Comparison of ENCODE assay signal across 8 mouse cellular contexts in genomic region chr15:100777020-100778016, GRCm38 (mm10). TPM values are rescaled to one million over a fixed set of nuclear protein-coding genes. Genes with fewer than 3 reads are reported as not detected.
A peak's percentile ranks its signal among the peaks of the same experiment; 100 is the strongest.
DNase-seq lines count a peak whose midpoint lies in the region; ATAC-seq lines count a peak whose summit lies in the region.

No protein-coding gene starts in this region.

- peak; percentile 31 for DNase-seq in heart, postnatal 4 days
- DNase-seq in 3T3-L1 (ENCODE audit: low read depth, low spot score), result peak; percentile 78
- peak; percentile 49 for DNase-seq in adrenal gland, postnatal 25 days
- DNase-seq in splenic B cell, adult 2 months (ENCODE audit: low read depth, low spot score), result peak; percentile 30
- no peak for DNase-seq in thymus, postnatal 14 days

- 0 out of 2 replicates have a peak, but pooled peaks cover 8% of the 10 kb centered on the region for H3K4me1 ChIP-seq in heart, embryonic 11.5 days (ENCODE audit: control insufficient read depth, insufficient read depth, low read length)
- H3K4me1 ChIP-seq in limb, embryonic 12.5 days (replicated peaks), result peaks cover 51% of the 10 kb centered on the region

- no peak for ATAC-seq in heart, embryonic 11.5 days (replicated peaks; ENCODE audit: insufficient number of reproducible peaks, low FRiP score, low TSS enrichment)
- no peak for ATAC-seq in limb, embryonic 12.5 days (ENCODE audit: insufficient number of reproducible peaks, insufficient read depth, low FRiP score, low TSS enrichment, low read depth)
- no peak for ATAC-seq in monocyte, adult 5-6 weeks (replicated peaks; ENCODE audit: insufficient number of reproducible peaks, low FRiP score, low TSS enrichment, poor library complexity, severe bottlenecking)

- H3K27ac ChIP-seq in heart, embryonic 11.5 days (ENCODE audit: low read depth, low read length), result no peak overlapping the region
- no peak overlapping the region for H3K27ac ChIP-seq in limb, embryonic 12.5 days

- WGBS in heart, embryonic 11.5 days (ENCODE audit: insufficient replicate concordance), result 60% methylated on average over 32 of the region's 32 CpGs
- WGBS in limb, embryonic 12.5 days, result 42% methylated on average over 32 of the region's 32 CpGs

- no peaks in the 10 kb centered on the region for H3K9me3 ChIP-seq in heart, embryonic 11.5 days (replicated peaks; ENCODE audit: control insufficient read depth, low read length)
- no peaks in the 10 kb centered on the region for H3K9me3 ChIP-seq in limb, embryonic 12.5 days

- no peak overlapping the region for H3K4me3 ChIP-seq in heart, embryonic 11.5 days (ENCODE audit: low read depth, low read length)
- no peak overlapping the region for H3K4me3 ChIP-seq in limb, embryonic 12.5 days (replicated peaks)

- no peak overlapping the region for H3K9ac ChIP-seq in heart, embryonic 11.5 days (ENCODE audit: low read depth, low read length)
- no peak overlapping the region for H3K9ac ChIP-seq in limb, embryonic 12.5 days (replicated peaks)

- no peaks in the 10 kb centered on the region for H3K36me3 ChIP-seq in heart, embryonic 11.5 days (ENCODE audit: control insufficient read depth, insufficient read depth, low read length)
- H3K36me3 ChIP-seq in limb, embryonic 12.5 days, result no peaks in the 10 kb centered on the region
- no peaks in the 10 kb centered on the region for H3K36me3 ChIP-seq in splenic B cell, adult 2 months (ENCODE audit: control insufficient read depth, insufficient read depth, low read length, poor library complexity, severe bottlenecking)

- H3K27me3 ChIP-seq in heart, embryonic 11.5 days (ENCODE audit: control insufficient read depth, insufficient read depth, low read length), result peaks cover 44% of the 10 kb centered on the region
- no peaks in the 10 kb centered on the region; the same call in 1 of the 2 replicates for H3K27me3 ChIP-seq in limb, embryonic 12.5 days
- no peaks in the 10 kb centered on the region for H3K27me3 ChIP-seq in splenic B cell, adult 2 months (ENCODE audit: control insufficient read depth, insufficient read depth, low read length, poor library complexity, severe bottlenecking)

- H3K4me2 ChIP-seq in heart, embryonic 11.5 days, result no peak overlapping the region
- peak overlapping the region; percentile 15; the same call in 1 of the 2 replicates for H3K4me2 ChIP-seq in limb, embryonic 12.5 days

RNA-seq across cellular contexts. Expression of gene Slc4a8, which starts 15.8 kb away (rescaled TPM):
- total RNA-seq in heart, postnatal 4 days (2021), result 1 to 10 TPM; 2.4 to 2.5 TPM
- polyA plus RNA-seq in heart, embryonic 11.5 days (2014; fragmentation: Nextera tagmentation; extraction: Ambion mirVana), result 1.9 and 2.0 TPM in 2 replicates
- 4.9 and 6.3 TPM in 2 replicates for total RNA-seq in adrenal gland, postnatal 25 days (2021)
- 7.5 and 8.6 TPM in 2 replicates for polyA plus RNA-seq in limb, embryonic 12.5 days (2016; fragmentation: Nextera tagmentation; extraction: Ambion mirVana)
- 0.11 to 3.9 TPM (median 2.0 TPM) in 3 replicates for total RNA-seq in monocyte, adult 5-6 weeks (2017)

RNA-seq across cellular contexts. Expression of gene Galnt6, which starts 48.1 kb away (rescaled TPM):
- 1 to 10 TPM; 1.3 to 1.6 TPM for total RNA-seq in heart, postnatal 4 days (2021)
- polyA plus RNA-seq in heart, embryonic 11.5 days (2014; fragmentation: Nextera tagmentation; extraction: Ambion mirVana), result 0.11 and 0.17 TPM in 2 replicates
- 3.8 and 6.3 TPM in 2 replicates for total RNA-seq in adrenal gland, postnatal 25 days (2021)
- 0.15 and 0.20 TPM in 2 replicates for polyA plus RNA-seq in limb, embryonic 12.5 days (2016; fragmentation: Nextera tagmentation; extraction: Ambion mirVana)
- total RNA-seq in monocyte, adult 5-6 weeks (2017), result 43.8 to 60.6 TPM (median 51.3 TPM) in 3 replicates
